8 mouse cellular contexts compared by ENCODE assay signal in genomic region chr17:34628644-34628967, GRCm38 (mm10). TPM values are rescaled to one million over a fixed set of nuclear protein-coding genes. Genes with fewer than 3 reads are reported as not detected.
A peak's percentile ranks its signal among the peaks of the same experiment; 100 is the strongest.
DNase-seq lines count a peak whose midpoint lies in the region; ATAC-seq and TF ChIP-seq lines count a peak whose summit lies in the region.

No protein-coding gene starts in this region.

- peak in 1 of 2 experiments; percentile 47 for DNase-seq in cerebellum, adult 2 months
- no peak for DNase-seq in cerebellum, adult 9-10 months
- peak; percentile 45 for DNase-seq in CD4-positive helper T cell, adult 2 months (ENCODE audit: low read depth, low spot score)
- no peak for DNase-seq in left cerebral cortex, adult 18-20 months (ENCODE audit: low spot score in 2 of 2)
- no peak for DNase-seq in B cell, adult 2 months
- no peak for DNase-seq in embryo, embryonic 9.5 days (ENCODE audit: extremely low spot score)

- peaks cover 4% of the 10 kb centered on the region for H3K36me3 ChIP-seq in hindbrain, embryonic 13.5 days
- peaks cover 3% of the 10 kb centered on the region; the same call in 1 of the 2 replicates for H3K36me3 ChIP-seq in midbrain, embryonic 13.5 days

- peak overlapping the region; percentile 97 for H3K27ac ChIP-seq in cerebellum, adult 2 months (ENCODE audit: insufficient read depth, low read length)
- H3K27ac ChIP-seq in hindbrain, embryonic 13.5 days, result peak overlapping the region; percentile 93
- H3K27ac ChIP-seq in midbrain, embryonic 13.5 days, result peak overlapping the region; percentile 94

- WGBS in cerebellum, adult 2 months, result 7% methylated on average over 5 of the region's 5 CpGs
- 17% methylated on average over 5 of the region's 5 CpGs for WGBS in hindbrain, embryonic 13.5 days
- WGBS in midbrain, embryonic 13.5 days, result 11% methylated on average over 5 of the region's 5 CpGs

- no peak for ATAC-seq in hindbrain, embryonic 13.5 days (ENCODE audit: low FRiP score)
- no peak for ATAC-seq in midbrain, embryonic 13.5 days

- TF ChIP-seq POLR2A in cerebellum, adult 2 months (IDR thresholded peaks at IDR 0.05; ENCODE audit: borderline replicate concordance, insufficient read depth, low read length), result no peak

- H3K9me3 ChIP-seq in hindbrain, embryonic 13.5 days, result no peaks in the 10 kb centered on the region
- H3K9me3 ChIP-seq in midbrain, embryonic 13.5 days, result no peaks in the 10 kb centered on the region

- TF ChIP-seq CTCF in cerebellum, adult 2 months (IDR thresholded peaks at IDR 0.05; ENCODE audit: borderline replicate concordance, insufficient read depth, low read depth, low read length), result no peak

- peak overlapping the region; percentile 91 for H3K4me2 ChIP-seq in hindbrain, embryonic 13.5 days
- H3K4me2 ChIP-seq in midbrain, embryonic 13.5 days (replicated peaks), result peak overlapping the region; percentile 91

- no peaks in the 10 kb centered on the region for H3K27me3 ChIP-seq in cerebellum, adult 2 months (ENCODE audit: control insufficient read depth, insufficient read depth, low read length)
- H3K27me3 ChIP-seq in hindbrain, embryonic 13.5 days, result peaks cover 41% of the 10 kb centered on the region
- peaks cover 34% of the 10 kb centered on the region for H3K27me3 ChIP-seq in midbrain, embryonic 13.5 days

- peak overlapping the region; percentile 83 for H3K9ac ChIP-seq in hindbrain, embryonic 13.5 days
- peak overlapping the region; percentile 83 for H3K9ac ChIP-seq in midbrain, embryonic 13.5 days (replicated peaks)

- H3K4me1 ChIP-seq in cerebellum, adult 2 months (ENCODE audit: control insufficient read depth, insufficient read depth, low read length), result peaks cover 10% of the 10 kb centered on the region
- peaks cover 61% of the 10 kb centered on the region for H3K4me1 ChIP-seq in hindbrain, embryonic 13.5 days (replicated peaks)
- peaks cover 65% of the 10 kb centered on the region for H3K4me1 ChIP-seq in midbrain, embryonic 13.5 days (replicated peaks)

- H3K4me3 ChIP-seq in cerebellum, adult 2 months (replicated peaks; ENCODE audit: insufficient read depth, low read depth, low read length), result peak overlapping the region; percentile 79
- peak overlapping the region; percentile 73 for H3K4me3 ChIP-seq in hindbrain, embryonic 13.5 days
- H3K4me3 ChIP-seq in midbrain, embryonic 13.5 days (replicated peaks), result peak overlapping the region; percentile 80

RNA-seq across cellular contexts. Expression of gene Ppt2, which starts 0.3 kb away (rescaled TPM):
- polyA plus RNA-seq in cerebellum, adult 2 months (2012; rRNA removed), result 57.3 and 66.9 TPM in 2 replicates
- polyA plus RNA-seq in hindbrain, embryonic 13.5 days (2015; fragmentation: Nextera tagmentation; extraction: Ambion mirVana), result 21.7 and 22.7 TPM in 2 replicates
- 22.3 and 23.3 TPM in 2 replicates for polyA plus RNA-seq in midbrain, embryonic 13.5 days (2015; fragmentation: Nextera tagmentation; extraction: Ambion mirVana)
- 10 to 100 TPM; 43.6 to 47.2 TPM for total RNA-seq in left cerebral cortex, adult 18-20 months (2021)

RNA-seq across cellular contexts. Expression of gene Prrt1, which starts 0.7 kb away (rescaled TPM):
- polyA plus RNA-seq in cerebellum, adult 2 months (2012; rRNA removed), result 194 and 222 TPM in 2 replicates
- polyA plus RNA-seq in hindbrain, embryonic 13.5 days (2015; fragmentation: Nextera tagmentation; extraction: Ambion mirVana), result 5.5 and 5.6 TPM in 2 replicates
- 7.4 and 7.5 TPM in 2 replicates for polyA plus RNA-seq in midbrain, embryonic 13.5 days (2015; fragmentation: Nextera tagmentation; extraction: Ambion mirVana)
- 100 to 1,000 TPM; 131 to 147 TPM for total RNA-seq in left cerebral cortex, adult 18-20 months (2021)

RNA-seq across cellular contexts. Expression of gene Egfl8, which starts 12.8 kb away (rescaled TPM):
- polyA plus RNA-seq in cerebellum, adult 2 months (2012; rRNA removed), result 6.3 and 7.4 TPM in 2 replicates
- polyA plus RNA-seq in hindbrain, embryonic 13.5 days (2015; fragmentation: Nextera tagmentation; extraction: Ambion mirVana), result 11.7 and 12.9 TPM in 2 replicates
- polyA plus RNA-seq in midbrain, embryonic 13.5 days (2015; fragmentation: Nextera tagmentation; extraction: Ambion mirVana), result 6.8 and 8.6 TPM in 2 replicates
- 1 to 10 TPM; 3.2 to 3.4 TPM for total RNA-seq in left cerebral cortex, adult 18-20 months (2021)

RNA-seq across cellular contexts. Expression of gene Fkbpl, which starts 16.0 kb away (rescaled TPM):
- 7.4 and 8.5 TPM in 2 replicates for polyA plus RNA-seq in cerebellum, adult 2 months (2012; rRNA removed)
- polyA plus RNA-seq in hindbrain, embryonic 13.5 days (2015; fragmentation: Nextera tagmentation; extraction: Ambion mirVana), result 16.9 and 17.6 TPM in 2 replicates
- polyA plus RNA-seq in midbrain, embryonic 13.5 days (2015; fragmentation: Nextera tagmentation; extraction: Ambion mirVana), result 17.0 and 18.9 TPM in 2 replicates
- 10 to 100 TPM; 11.4 to 14.3 TPM for total RNA-seq in left cerebral cortex, adult 18-20 months (2021)

RNA-seq across cellular contexts. Expression of gene Atf6b, which starts 18.3 kb away (rescaled TPM):
- polyA plus RNA-seq in cerebellum, adult 2 months (2012; rRNA removed), result 61.4 and 69.4 TPM in 2 replicates
- 117 and 122 TPM in 2 replicates for polyA plus RNA-seq in hindbrain, embryonic 13.5 days (2015; fragmentation: Nextera tagmentation; extraction: Ambion mirVana)
- polyA plus RNA-seq in midbrain, embryonic 13.5 days (2015; fragmentation: Nextera tagmentation; extraction: Ambion mirVana), result 118 and 122 TPM in 2 replicates
- 10 to 100 TPM; 60.1 to 63.2 TPM for total RNA-seq in left cerebral cortex, adult 18-20 months (2021)

Comparison
In these comparisons a context has a peak if more than half of its experiments do, and no peak if none do; other contexts are left out.
1. RNA of gene Prrt1, which starts 0.7 kb away (polyA plus RNA-seq): 194 to 222 TPM in cerebellum, adult 2 months; 7.4 to 7.5 TPM in midbrain, embryonic 13.5 days and 5.5 to 5.6 TPM in hindbrain, embryonic 13.5 days; every median in the first group is over 10 times any median in the second.
2. Peak in every context shown above with its lines, with median percentiles within 50 percentile points of each other: H3K27ac ChIP-seq and H3K4me3 ChIP-seq.